Mouse (Mus musculus) embryo, embryonic 11 days (tissue): ENCODE measurements at regions not wholly inside any gene's neighbourhood (a gene's known extent, or its start where the extent isn't known, plus 50 kb on each side); places are given as distances from the start of the nearest gene placed in this dataset.

Source experiments
- DNase-seq: peaks from one replicate; pipeline ENCODE4 v3.0.0-alpha.2; 2015

DNA sequence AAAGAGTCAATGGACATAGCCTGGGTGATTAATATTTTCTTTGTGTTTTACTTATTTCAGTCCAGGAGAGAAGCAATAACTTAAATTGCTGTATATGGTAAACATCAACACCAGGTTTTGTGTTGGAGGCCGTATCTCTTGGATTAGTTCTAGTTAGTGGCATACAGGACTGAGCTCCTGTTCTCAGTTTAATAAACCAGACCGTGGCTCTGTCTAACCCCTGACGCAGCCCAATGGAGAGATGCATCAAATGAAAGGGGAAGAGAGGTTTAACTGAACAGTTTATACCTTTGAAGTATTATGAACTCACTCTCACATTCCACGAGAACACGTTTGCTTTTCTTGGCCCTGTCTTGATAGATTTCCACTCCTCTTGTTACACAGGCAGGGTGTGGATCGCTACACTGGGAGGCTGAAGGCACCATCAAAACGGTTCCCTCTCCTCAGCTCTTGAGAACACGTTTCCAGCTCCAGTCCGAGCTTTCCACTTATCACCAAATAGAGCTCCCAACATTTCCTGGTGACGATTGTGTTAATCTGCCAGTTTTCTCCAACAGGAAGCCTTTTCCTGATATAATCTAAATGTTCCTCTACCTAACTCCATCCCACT is 54.0 kb upstream of the Cerkl start:
- no peak for DNase-seq

DNA sequence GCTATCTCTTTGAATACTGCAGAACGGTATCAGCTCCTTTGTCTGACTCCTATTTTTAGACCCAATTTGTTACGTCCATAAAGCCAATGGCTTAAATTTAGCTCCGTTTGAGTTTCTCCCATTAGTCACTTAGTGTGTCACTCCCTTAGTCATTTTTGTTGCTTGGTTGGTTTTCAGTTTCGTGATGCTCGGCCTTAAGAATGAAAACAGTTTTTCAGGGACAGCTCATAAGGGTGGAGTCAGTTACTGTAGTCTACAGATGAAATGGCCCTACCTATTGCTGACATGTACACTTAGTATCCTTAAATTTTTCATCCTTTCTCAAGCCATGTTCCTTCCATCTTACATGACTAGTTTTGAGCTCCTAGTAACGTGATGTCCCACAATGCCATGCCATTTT is 54.5 kb upstream of the Cerkl start:
- no peak for DNase-seq

DNA sequence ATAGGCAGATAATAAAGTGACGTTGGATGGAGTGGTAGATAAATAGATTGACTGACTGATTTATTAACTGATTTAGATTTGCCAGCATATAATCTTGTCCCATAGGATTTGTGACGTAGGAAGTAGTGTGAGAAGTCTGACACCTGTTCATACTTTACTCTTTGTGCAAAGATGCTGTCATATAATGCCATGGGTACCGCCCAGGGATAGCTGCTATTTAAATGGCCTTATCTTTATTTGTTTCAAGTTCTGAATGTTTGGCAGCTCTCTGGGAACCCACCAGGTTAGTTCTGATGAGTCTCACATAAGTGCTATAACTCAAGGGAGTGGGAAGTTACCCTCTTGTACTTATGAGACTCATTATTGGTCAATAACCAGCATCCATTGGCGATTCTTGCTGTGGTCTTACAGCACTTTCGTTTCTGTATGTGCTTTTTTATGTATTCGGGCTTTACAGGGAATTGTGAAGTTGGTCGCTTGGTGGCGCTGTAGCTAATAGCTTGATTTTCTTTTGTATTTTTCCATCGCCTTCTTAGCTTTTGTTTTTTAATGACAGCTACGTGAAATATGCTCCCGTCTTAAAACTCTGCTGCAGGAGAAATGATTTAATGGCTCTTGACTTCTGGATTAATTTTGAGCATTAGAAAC is 55.2 kb upstream of the Cerkl start:
- DNase-seq = peak; percentile 81

DNA sequence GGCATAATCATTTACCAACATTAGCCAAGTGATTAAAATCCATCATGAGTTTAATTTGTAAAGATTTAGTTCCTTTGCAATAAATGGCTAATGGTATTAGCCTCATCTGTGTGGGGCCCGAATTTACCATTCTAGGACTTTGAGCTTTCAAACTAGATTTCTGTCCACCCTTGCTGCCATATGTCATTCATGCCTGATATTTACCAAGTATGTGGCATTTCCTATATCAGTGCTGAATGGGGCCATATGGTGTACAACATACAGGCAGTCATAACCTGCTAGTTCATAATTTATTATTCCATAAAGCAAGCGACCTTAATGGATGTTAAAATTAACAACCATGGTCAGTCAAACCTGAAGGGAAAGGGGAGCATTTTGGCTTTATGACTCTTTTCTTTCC is 55.8 kb upstream of the Cerkl start:
- no peak for DNase-seq

DNA sequence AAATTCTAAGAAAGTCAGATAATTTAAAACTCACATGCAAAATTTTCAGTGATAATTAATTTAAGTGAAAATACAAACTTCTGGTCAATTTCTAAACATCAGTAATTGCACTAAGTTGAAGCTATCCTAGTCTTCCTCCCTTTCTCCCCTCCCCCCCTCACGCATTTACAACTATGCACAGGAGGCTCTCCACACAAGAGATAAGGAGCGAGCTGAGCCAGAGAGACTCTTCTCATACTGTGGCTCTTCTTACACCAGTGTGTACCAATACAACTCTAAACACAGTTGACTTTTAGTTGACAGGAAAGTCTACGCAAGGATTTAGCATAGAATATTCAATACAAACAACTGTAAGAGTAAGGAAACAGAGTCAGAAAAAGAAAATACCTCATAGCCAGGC is 57.1 kb upstream of the Cerkl start:
- DNase-seq = no peak

DNA sequence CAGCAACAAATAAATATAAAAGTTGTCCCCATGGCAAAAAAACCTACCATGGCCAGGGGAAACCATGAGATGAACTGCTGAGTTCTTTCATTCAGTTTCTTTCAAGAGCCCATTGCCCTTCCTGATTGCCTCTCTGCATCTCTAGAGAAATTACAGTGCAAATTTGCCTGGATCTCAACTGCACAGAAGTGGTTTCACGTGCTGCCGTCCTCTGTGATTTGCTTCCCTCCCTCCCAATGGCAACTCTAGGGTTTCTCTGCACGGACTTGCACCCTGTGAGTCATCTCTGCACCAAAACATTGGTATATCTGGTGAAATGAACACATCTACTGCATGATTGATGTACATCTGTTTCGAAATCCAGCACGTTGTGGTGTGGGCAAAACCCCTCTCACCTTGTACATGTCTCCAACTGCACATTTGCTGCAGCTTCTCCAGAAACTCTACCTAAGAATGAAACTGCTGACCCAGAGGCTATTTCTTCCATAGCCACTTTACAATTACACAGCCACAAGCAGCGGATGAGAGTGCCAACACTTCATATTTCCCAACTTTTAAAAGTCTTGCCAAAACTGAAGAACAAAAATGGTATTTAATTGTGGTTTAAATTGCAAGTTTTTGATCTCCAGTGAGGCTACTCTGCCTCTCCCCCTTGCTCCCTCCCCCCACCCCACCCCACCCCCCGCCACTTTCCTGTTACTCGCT is 61.6 kb upstream of the Cerkl start:
- DNase-seq = no peak

DNA sequence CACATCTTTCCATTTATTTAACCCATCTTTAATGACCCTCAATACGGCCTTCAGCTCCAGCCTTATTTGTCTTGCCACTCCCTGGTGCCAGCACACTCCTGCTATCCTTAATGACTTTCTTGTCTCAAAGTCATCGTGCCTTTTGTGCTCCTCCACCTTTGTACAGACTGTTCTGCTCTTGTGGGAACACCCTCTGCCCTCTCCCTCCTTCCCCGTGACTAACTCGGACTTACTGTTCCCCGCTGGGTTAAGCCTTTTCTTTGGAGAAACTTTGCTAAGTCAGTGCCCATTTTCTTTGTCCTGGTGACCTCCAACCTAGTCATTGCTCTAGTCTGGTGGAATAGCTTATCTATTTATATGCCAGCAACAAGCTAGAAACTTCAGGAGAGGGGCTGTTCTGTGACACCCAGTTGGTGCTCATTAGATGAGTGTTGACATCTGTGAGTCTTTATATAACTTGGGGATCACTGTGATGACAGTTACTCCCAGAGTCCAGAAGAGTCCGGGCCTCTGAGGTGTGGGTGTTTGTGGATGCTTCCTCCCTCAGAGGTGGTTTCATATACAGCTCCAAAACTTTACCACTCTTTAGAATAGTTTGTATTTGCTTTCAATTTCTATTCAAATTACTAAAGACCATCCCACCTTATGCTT is 63.3 kb upstream of the Cerkl start:
- DNase-seq = no peak

DNA sequence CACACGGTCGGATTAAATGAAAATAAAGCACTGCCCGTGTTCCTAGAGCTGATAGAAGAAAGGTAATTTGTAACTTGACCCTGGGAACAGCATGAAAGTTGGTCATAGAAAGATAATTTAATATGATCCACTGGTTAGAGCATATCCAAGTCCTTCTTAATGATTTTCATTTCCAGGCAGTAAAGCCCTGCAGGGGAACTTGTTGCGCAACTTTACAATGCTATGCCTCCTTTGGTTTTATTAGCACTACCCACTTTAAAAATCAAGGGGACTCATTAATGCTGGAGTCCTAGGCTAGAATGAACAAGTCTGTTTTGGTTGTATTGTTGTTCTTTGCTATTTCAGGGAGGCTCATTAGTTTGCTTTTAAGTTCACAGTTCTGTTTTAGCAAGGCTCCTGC is 66.9 kb upstream of the Cerkl start:
- DNase-seq = no peak

DNA sequence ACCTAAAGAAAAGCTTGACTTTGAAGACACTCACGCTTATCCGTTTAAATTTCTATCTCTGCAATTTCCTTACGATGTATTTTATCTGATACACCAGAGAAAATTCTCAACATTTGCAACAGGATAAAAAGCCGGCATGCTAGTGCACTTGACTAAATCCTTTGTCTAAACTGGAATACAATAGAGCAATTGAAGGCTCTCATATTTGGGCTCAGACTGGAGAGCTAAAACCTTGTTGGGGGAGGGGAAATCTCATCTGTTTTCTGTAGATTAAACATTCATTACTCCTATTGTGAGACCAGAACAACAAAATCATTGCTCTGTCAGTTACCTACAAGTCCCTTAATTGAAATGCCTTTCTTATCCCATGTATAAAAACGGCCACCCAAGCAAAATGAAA is 70.9 kb upstream of the Cerkl start:
- DNase-seq = no peak

DNA sequence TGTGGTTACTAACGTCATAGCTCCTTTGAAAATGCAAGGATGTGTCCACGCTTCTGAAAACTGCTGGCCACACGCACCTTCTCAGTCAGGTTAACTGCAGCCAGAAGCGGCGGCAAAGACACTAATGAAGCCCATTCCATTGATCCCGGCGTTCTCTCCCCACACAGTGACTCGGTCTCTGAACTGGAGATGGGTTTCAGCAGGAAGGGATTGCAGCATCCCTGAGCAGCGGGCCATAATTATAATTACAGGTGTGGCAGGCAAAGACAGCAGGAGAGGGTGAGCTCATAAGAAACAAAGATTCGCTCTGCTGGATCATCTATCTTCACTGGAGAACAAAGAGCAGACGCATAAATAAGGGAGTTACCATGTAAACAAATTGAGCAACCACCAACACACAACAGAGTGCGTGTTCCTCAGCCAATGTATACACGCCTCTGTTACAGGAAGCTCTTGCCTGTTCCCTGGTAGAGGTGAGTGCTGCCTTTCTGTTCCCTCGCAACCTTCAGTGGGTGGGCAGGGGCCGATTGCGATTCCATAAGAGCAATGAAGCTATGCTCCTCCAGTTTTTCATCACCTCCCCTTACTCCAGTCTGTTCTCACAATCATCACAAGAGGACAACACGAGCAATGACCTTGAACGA is 71.9 kb upstream of the Cerkl start:
- no peak for DNase-seq

DNA sequence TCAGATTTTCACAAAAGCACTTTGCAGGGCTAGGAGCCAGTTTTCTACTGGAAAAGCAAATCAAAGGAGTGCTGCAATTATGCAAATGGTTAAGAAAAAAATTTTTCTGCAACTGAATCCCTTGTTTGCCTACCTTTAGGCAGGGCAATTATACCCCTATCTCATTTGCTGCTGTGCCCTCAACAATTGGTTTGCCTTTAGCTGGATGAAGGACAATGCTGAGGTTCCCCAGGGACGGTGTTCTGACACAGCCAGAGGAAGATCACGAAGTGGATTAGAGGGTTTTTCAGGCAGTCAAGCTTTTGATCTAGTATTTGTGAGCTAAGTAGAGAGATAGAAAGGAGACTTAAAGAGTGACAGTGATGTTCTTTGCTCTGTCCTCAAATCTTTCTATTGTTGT is 72.6 kb upstream of the Cerkl start:
- no peak for DNase-seq

DNA sequence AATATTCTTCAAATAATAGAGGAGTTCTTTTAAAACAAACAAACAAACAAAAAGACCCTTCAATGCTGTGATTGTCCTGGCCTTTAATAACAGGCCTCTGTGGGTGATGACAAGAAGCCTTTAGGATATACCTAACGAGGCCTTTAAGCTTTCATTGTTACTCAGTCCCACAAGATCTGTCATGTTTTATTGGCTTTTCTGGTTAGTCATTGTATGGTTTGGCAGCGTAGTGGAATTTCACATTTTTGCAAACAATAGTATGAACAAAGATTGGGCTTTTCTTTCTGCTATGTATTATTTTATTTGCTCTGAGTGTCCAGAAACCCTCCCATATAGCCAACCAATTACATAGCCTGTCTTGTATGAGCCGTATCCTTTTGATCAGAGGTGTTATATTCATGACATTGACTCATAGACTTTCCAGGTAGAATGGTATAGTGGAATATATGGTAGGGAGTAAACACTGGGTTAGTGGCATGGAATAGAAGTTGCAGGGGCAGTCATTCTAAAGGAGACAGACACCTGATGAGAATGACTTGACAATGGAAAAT is 76.1 kb upstream of the Cerkl start:
- DNase-seq = no peak

DNA sequence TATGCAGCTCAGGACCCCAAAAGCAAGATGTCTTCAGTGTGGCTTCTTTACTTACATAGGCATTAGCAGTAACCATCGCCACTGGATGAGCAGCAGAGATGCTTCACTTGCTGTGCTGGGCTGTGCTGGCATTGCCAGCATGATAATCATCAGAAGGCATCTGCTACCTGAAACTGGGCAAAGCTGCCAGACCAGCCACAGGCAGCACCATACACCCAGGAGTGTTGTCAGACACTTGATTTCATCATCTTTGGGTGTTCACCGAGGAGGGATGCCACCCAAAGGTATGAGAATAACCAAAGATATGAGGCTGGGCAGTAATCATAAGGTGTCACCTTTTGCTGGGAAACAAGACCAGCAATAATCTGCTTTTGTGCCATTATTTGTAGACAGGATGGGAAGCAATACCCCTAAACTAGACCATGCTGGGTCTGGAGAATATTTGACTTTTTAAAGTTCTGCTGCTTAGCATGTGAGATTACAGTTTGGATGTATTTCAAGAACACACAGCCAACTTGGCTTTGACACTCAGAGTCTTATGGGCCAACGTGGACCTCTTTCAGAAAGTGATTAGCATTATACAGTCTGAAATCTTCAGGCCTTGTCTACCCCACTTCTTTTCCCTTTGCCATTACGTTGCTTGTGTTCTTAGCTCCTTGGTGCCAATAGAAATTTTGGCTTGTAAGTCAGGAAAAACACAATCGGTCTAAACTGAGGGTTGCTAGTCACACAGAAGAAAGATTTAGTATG is 80.7 kb upstream of the Cerkl start:
- DNase-seq = no peak

DNA sequence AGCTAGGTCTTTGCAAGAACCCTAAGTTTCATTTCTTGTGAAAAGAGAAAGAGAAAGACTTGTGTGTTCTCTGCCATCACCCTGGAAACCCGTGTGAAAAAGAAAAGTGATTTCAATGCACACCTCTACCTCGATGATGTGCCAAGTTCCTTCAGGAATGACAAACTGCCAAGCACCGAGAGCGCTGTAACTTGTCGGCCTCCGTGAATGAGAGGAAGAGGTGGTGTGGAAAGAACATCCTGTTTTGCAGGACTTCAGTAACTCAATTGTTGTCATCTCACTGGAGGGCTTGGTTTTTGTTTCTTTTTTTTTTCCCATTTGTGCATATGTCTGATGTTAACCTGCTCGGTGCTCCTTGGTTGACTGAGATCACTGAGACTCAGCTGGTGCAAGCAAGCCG is 83.8 kb upstream of the Cerkl start:
- no peak for DNase-seq

DNA sequence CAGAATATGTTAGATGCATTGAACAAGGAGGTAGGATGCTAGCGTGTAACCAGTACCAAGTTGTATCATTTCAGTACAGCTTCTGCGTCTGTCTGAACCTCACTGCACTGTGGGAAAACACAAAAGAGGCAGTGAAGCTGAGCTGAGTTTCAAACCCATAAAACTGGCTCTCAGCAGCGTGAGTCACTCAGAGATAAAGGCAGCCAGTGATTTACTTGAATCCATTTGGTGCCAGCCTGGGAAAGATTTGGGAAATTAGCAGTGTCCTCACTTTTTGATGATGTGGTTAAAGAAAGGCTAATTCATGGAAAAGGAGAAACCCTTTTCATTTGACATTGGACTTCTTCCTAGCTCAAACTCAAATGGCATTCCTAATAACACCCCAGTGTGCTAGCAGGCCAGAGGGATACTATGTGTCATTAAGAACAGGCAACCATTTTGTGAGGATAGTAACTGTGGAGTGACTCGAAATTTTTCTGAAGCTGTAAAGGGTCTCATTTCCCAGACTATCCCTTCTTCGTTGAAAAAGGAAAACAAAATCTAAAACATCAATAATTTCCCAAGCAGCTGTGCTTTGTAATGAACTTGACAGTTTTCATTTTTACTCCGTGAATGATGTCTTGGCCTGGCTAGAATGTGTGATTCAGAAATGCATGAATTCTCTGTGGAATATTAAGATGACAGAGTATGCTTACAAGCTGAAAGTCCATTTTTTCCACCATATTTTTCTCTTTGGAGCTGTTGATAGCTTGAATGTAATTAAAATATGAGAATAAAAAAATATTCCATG is 85.8 kb upstream of the Cerkl start:
- DNase-seq = no peak

DNA sequence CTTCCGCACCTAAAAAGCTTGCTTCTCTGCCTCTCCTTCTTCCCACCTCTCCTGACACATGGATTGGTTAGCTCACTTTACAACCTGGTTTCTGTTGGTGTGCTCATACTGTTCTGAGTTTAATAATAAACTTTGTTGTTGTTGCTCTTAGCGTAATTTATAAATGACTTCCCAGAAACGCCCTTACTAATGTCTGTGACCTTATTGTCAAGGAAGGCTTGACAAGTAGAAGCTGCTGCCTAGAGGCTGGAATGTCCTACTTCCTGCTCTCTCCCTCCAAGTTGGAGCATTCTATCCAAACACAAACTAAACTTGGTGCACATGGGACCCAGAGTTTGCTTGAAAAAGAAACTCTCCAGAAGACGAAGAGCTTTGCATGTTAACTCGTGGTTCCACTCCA is 86.9 kb upstream of the Cerkl start:
- no peak for DNase-seq

DNA sequence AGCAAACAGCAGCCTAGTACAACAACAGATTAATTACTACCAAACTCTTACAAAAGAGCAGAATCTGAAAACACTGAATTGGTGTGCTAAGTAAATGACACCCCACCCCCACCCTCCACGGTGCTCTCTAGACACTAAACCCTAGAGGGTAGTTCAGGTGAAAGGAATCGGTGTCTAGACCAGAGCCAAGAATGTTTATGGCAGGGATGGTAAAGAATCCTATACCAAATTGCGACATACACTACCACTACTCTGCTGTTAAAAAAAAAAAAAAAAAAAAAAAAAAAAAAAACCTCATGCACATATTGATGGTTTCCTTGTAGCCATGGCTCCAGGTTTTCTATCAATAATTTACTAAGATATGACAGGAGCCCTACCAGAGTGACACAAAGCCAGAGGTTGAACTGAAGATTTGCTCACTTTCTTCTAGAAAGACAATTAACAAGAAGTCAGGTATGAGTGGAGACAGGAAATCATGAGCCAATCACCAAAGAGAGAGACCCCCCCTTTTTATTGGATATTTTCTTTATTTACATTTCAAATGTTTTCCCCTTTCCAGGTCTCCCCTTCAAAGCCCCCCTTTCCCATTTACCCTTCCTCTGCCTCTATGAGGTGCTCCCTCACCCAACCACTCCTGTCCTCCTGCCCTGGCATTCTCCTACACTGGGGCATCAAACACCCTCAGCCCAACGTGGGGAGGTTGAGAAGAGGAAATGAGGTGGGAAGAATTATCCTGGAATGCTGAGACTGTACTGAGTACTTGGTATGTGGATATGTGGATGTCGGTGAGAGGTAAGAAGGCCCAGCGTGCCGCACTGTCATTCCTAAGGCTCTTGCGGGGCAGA is 87.6 kb upstream of the Cerkl start:
- no peak for DNase-seq

DNA sequence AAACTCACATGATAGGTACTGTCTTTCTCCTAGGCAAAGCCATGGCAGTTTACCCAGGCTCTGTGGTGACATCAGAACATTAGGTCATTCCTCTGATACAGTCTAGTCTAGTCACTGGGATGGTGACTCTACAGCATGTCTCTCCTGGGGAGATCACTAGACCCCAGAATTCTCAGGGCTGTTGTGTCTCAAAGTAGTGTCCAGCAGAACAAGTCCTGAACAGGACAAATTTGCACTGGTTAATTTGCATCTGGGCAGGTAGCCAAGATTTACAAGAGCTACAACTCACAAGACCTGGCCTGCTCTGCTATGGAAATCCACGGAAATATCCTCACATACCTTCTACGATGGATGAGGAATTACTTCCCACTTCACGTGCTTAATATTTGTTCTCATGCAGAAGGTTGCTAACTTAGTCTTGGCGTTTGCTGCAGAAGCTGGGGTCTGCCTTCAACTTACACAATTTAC is 88.2 kb upstream of the Cerkl start:
- no peak for DNase-seq

DNA sequence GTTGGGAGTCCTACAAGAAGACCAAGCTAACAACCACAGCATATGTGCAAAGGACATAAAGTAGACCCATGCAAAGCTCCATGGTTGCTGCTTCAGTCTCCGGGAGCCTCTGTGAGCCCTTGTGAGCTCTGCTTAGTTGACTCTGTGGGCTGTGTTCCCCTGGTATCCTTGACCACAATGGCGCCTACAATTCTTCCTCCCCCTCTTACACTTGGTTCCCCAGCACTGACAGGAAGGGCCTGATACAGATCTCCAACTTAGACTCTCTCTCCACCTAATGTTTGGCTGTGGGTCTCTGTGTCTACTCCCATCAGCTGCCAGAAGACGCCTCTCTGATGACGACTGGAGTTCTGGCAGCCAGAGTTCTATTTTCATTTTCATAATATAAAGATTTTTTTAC is 88.9 kb upstream of the Itprid2 start:
- DNase-seq = no peak

DNA sequence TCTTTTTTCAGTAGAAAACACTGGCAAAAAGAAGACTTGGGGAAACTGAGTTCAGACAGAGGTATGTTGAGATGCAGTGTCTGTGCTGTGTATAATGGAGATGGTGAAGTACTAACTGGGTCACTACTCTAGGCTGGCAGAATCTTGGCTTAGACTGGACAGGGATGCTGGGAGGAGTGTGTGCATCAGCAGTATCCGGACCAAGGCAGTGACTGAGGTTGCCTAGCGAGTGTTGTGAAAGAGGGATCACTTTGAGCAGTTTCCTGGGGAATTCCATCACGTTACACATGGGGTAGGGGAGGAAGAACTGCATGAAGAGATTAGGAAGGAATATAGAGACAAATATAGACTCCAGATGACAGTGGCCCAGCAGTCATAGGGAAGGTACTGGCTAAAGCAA is 87.9 kb upstream of the Itprid2 start:
- no peak for DNase-seq
